Mouse (Mus musculus) spleen, adult 18-20 months (tissue): ENCODE data around the gene Nhsl1.
A peak's percentile ranks its signal among the peaks of the same experiment; 100 is the strongest.

ENCODE experiments used
- DNase-seq, 2 experiments: peaks; one replicate each; pipeline ENCODE4 v3.0.0; 2022; ENCODE audit warnings: mixed read lengths in 2 of 2

Nhsl1 gene

GRCm38 (mm10) chr10:18403992-18404391 is 85.2 kb downstream of the Nhsl1 start:
- DNase-seq = no peak

DNA sequence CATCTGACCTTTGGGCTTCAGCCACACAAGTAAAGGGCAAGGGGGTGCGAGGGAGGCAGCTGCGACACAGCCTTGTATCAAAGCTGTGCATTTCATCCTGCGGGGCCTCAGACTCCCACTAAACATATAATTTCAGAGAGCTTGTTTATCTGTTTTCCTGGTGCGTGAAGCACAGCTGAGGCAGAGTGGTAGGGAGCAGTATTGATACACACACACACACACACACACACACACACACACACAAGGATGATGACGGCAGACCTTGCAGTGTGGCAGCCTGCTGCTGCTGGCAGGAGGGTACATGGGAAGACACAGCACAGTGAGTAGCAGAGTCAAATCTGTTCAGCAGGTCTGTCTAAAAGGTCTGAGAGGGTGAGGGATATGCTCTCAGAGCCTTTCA is 85.9 kb downstream of the Nhsl1 start:
- no peak for DNase-seq

GRCm38 (mm10) chr10:18407062-18407830 is 88.5 kb downstream of the Nhsl1 start:
- DNase-seq = peak in 1 of 2 experiments; percentile 28

GRCm38 (mm10) chr10:18408128-18408527 is 89.3 kb downstream of the Nhsl1 start:
- DNase-seq = no peak

DNA sequence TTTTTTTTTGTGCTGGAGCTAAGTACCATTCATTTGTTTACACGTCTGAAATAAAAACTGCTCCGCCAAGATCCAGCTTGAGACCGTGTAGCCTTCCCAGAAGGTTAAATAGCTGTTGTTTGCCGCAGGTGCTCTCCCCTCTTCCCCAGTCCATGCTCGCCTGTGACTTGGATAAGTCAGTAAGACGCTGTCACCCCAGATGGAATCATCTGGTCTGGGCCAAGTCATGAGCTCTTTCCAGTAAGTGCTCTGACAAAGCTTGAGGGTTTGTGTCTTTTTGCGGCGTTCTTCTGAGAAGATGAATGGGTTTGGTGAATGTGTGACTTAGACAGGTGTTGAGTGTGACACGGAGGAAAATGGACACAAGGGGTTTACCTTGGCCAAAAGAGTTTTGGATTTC is 89.8 kb downstream of the Nhsl1 start:
- no peak for DNase-seq

- no peak for DNase-seq
These were observed 90.3 kb downstream of the Nhsl1 start for GRCm38 (mm10) chr10:18409068-18409467.

- no peak for DNase-seq
These were observed 92.5 kb downstream of the Nhsl1 start for GRCm38 (mm10) chr10:18411266-18411665.

DNA sequence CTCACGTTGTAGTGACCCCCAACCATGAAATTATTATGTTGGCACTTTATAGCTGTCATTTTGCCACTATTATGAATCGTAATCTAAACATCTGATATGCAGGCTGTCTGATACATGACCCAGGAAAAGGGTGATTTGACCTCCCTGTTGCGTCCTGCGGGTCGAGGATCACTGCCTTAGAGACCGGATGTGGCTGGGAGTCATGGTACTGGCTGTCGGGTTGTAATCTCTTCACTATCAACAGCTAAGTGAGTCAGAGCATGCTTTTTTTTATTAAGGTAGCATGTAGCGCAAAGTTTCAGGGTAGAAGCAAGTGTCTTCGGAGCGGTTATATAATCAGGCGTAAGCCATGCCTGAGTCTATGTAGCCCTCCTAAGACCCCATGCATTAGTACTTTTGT is 97.2 kb downstream of the Nhsl1 start:
- DNase-seq = no peak

- DNase-seq = no peak
These were observed 99.4 kb downstream of the Nhsl1 start for GRCm38 (mm10) chr10:18418160-18418559.

DNA sequence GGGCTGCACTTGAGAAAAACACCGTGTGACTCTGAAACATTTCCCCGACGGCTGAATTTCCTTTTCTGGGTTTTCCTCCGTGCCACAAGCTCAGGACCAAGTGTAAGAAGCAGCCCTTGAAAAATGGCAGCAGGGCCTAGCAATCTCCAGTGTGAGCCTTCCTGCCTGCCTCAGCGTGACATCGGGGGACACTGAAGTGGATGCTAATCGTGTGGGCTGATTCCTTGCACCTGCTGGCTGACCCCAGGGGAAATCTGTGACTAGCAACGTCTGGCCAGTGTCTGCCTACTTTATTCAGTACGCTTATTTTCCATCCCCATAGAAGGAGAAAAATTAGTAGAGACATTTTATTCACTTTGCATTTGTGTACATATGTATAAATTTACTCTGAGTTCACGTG is 100.7 kb downstream of the Nhsl1 start:
- DNase-seq = no peak

GRCm38 (mm10) chr10:18420259-18421000 is 101.6 kb downstream of the Nhsl1 start:
- no peak for DNase-seq

GRCm38 (mm10) chr10:18422968-18423367 is 104.2 kb downstream of the Nhsl1 start:
- DNase-seq = no peak

DNA sequence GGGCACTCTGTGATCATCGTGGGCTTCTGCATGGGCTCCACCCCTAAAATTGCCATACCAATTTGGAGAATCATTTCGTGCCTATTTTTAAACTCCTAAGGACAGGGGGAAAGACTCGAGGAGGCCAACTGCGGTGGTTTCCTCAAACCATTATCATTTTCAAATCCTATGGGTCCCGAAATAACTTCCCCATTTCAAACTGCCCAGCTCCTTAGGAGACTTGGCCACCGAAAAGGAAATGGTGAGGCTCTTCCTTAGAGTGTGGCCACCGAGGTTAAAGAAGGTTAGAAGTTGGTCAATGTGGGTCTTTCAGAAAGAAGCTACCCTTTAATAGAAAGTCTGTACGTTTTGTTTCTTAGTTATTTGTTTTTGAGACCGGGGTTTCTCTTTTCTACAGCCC is 104.8 kb downstream of the Nhsl1 start:
- DNase-seq = no peak

DNA sequence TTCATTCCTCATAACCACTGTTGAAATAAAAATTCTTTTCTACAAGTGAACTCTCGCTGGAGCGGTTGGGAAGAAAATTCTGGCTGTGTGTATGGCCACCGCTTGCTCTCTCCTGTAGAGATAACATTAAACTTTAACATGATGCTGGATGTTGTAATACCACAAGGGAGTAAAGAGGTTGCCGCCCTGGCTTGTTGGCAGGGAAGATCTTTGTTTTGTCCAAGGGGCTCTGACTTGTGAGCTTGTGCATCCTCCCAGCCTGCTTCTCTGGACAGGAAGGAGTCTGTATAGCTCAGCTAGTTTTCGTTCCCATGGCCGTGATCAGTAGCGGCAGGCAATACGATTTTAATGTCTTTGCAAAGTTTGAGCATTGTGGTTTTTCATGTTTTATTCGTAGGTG is 109.1 kb downstream of the Nhsl1 start:
- DNase-seq = no peak

DNA sequence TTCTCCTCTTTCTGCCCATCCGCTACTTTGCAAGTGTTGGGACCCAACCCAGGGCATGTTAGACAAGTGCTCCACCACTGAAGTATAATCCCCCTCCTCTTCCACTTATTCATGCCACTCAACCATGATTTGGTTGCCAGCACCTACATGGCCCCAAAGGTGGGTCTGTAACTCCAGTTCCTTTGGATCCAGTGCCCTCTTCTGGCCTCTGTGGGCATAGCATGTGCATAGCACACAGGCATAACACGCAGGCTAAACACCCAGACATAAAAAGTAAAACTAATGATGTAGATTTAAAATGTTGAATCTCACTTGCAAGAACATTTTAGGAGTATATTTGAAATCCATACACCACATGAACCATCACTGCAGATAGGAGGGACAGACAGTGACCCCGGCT is 110.7 kb downstream of the Nhsl1 start:
- DNase-seq = no peak

GRCm38 (mm10) chr10:18430141-18430540 is 111.4 kb downstream of the Nhsl1 start:
- no peak for DNase-seq

- no peak for DNase-seq
These were observed 112.2 kb downstream of the Nhsl1 start for GRCm38 (mm10) chr10:18430973-18431372.

GRCm38 (mm10) chr10:18431546-18431945 is 112.8 kb downstream of the Nhsl1 start:
- DNase-seq = no peak

DNA sequence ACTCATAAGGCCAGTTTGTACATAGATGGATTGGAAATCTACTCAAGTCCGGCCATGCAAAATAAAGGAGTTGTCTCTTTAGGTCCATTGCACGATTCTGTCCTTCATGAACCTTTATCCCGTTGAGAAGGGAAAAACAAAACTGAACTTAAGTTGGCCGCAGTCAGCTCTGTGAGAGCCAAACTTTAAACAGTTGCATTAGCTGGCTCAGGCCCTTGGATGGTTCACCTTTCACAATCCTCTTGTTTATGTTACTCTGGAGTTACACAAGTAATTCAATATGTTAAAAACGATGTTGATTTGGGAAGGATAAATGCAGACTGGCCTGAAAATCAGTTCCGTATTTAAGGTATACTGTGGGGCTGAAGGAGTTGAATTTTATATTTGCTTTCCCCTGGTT is 116.7 kb downstream of the Nhsl1 start:
- DNase-seq = no peak

DNA sequence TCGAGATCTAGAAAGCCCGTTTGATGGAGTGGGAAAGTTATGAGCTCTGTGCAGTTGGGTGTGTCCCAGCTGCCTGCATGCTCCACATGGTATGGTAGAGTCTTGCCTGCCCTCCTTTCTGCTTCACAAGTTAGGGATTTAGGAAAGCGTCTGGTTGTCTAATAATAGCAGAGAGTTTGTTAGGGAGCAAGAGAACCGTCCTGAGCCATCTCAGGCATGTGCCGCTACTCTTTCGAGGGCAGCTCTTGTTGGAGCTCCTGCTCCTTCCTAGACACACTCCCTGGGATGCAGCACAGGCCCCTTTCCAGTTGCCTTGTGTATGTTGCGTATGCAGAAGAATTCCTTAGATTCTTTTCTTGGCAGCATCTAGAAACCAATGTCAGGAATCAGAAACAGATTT is 117.2 kb downstream of the Nhsl1 start:
- DNase-seq = no peak

DNA sequence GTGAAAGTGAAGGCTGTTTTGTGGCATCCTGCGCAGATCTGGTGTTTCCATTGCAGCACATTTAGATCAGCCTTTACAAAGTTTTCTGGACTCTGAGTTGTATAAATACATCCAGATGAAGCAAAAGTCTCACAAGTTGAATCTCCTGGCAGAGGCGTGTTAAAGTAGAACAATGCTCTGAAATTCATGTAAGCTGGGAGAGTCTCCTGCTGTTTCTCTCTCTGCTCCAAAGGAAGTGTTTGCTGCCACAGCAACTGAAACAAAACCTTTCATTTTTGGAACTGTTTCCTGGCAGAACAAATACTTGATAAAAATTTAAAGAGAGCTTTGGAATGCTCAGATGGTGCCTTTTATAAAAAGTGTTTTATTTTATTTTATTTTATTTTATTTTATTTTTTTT is 118.8 kb downstream of the Nhsl1 start:
- DNase-seq = no peak

DNA sequence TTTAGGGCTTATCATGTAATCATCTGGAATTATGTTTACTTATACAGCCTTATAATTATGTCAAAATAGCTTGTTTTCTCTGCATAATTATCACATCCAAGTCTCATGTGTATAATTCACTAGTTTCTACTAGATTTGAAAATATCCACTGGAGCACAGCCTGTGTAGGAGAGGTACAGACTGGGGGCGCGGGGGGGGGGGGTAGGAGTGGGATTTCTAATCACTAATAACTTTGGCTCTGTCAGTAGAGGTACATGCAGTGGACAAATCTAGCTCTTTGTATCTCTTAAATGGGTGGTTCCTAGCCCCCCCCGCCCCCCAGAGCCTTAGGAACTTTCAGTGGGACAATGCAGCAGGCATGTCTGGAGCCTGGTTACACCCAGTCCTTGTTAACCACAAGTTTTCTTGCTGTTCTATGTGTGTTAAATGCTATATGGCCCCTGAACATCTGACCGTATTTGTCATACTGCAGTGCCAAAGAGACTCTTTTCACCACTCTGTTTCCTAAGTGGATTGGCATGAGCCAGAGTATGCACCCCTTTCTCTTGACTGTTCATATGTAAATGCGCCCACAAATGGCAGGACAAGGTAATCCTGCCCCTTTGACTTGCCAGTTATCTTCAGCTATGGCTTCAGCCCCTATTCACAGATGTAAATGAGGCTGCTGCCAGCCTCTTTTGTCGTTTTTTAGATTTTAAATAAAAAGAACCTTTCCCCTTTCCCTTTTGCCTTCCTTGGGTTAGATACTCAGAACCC is 127.0 kb downstream of the Nhsl1 start:
- no peak for DNase-seq

DNA sequence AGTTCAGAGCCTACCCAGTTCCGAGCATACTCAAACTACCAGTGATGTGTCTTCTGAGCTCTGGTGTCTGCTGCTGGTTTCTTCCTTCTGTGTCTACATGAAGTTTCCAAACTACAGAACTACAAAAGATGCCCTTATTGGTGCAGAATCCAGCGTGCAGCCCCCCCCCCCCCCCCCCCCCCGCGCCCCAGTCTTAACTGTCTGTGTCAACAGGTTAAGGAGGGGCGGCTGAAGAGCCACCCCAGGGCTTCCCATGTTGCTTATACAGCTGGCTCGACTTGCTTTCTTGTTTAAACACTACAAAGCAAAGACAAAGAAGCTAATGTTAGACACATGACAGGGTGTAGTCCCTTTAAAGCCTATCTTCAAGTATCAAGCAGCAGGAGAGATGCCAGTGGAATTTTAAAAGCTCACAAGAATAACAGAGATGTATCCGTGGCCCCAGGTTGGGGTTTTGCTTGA is 127.6 kb downstream of the Nhsl1 start:
- no peak for DNase-seq

- DNase-seq = no peak
These were observed 128.5 kb downstream of the Nhsl1 start for GRCm38 (mm10) chr10:18447299-18447698.
